Mouse (Mus musculus) monocyte, adult 5-6 weeks (primary cell): Measurements from ENCODE around the gene Art4. TPM values are rescaled to one million over a fixed set of nuclear protein-coding genes. Genes with fewer than 3 reads are reported as not detected.

ENCODE experiments used
- ATAC-seq: fragments of 153-309, 156-312 bp; replicated peaks from 2 replicates; pipeline ENCODE4 v1.8.0; 2017; ENCODE audit warnings: mild to moderate bottlenecking; ENCODE audit not compliant: low TSS enrichment, insufficient number of reproducible peaks, severe bottlenecking, poor library complexity, low FRiP score
- total RNA-seq: library from RNA; stranded (forward); fragments of 200-1000, 200-491, 200-594 nt; gene quantifications from 3 replicates; pipeline ENCODE4 v1.2.3, GENCODE M21; 2017

Art4 gene
- total RNA-seq, 1 experiment from 2014 or later = not detected

GRCm38 (mm10) chr6:136837323-136837722 lies 20.2 kb downstream of the Art4 start:
- no peak for ATAC-seq

GRCm38 (mm10) chr6:136835352-136835751 lies 22.2 kb downstream of the Art4 start, which contains the start of gene Smco3:
Gene Smco3 (minus strand): TSS chr6:136835452.
- ATAC-seq = no peak

- ATAC-seq = peak; percentile 49; the same call in 1 of the 2 replicates
Measured at GRCm38 (mm10) chr6:136831712-136832111, 25.8 kb downstream of the Art4 start.

GRCm38 (mm10) chr6:136828681-136829080 lies 28.9 kb downstream of the Art4 start:
- no peak for ATAC-seq

- peak; percentile 97 for ATAC-seq
Measured at GRCm38 (mm10) chr6:136827881-136828561, 29.5 kb downstream of the Art4 start, which contains the start of gene Wbp11. Gene Wbp11 (minus strand): TSS chr6:136828233.

- no peak for ATAC-seq
Measured at GRCm38 (mm10) chr6:136827516-136827880, 30.0 kb downstream of the Art4 start, which contains the start of gene BC049715. Gene BC049715 (plus strand): TSS chr6:136827626.

- no peak for ATAC-seq
Measured at GRCm38 (mm10) chr6:136827116-136827515, 30.4 kb downstream of the Art4 start.

- ATAC-seq = no peak
Measured at GRCm38 (mm10) chr6:136824987-136825386, 32.5 kb downstream of the Art4 start.

GRCm38 (mm10) chr6:136821086-136821485 lies 36.4 kb downstream of the Art4 start:
- ATAC-seq = peak; percentile 15; the same call in 1 of the 2 replicates

- no peak for ATAC-seq
Measured at GRCm38 (mm10) chr6:136820381-136820780, 37.2 kb downstream of the Art4 start.

- ATAC-seq = no peak
Measured at GRCm38 (mm10) chr6:136817549-136817948, 40.0 kb downstream of the Art4 start.

GRCm38 (mm10) chr6:136816826-136817225 lies 40.7 kb downstream of the Art4 start:
- no peak for ATAC-seq

- ATAC-seq = no peak
Measured at GRCm38 (mm10) chr6:136815381-136815780, 42.2 kb downstream of the Art4 start.

GRCm38 (mm10) chr6:136813117-136813516 lies 44.4 kb downstream of the Art4 start:
- no peak for ATAC-seq

GRCm38 (mm10) chr6:136811196-136811595 lies 46.3 kb downstream of the Art4 start:
- no peak for ATAC-seq

- ATAC-seq = no peak
Measured at GRCm38 (mm10) chr6:136809673-136810072, 47.9 kb downstream of the Art4 start.

- ATAC-seq = peak; percentile 57
Measured at GRCm38 (mm10) chr6:136809077-136809476, 48.5 kb downstream of the Art4 start.

- peak; percentile 18; the same call in 1 of the 2 replicates for ATAC-seq
Measured at GRCm38 (mm10) chr6:136808631-136809046, 48.9 kb downstream of the Art4 start.

- peak; percentile 79 for ATAC-seq
Measured at GRCm38 (mm10) chr6:136808014-136808417, 49.5 kb downstream of the Art4 start, which contains the start of gene H2afj. Gene H2afj (plus strand): TSS chr6:136808244.

- no peak for ATAC-seq
Measured at GRCm38 (mm10) chr6:136807395-136808013, 50.0 kb downstream of the Art4 start.
